Mouse (Mus musculus): Measurements from ENCODE around the gene Tnr.

Tnr gene

DNA sequence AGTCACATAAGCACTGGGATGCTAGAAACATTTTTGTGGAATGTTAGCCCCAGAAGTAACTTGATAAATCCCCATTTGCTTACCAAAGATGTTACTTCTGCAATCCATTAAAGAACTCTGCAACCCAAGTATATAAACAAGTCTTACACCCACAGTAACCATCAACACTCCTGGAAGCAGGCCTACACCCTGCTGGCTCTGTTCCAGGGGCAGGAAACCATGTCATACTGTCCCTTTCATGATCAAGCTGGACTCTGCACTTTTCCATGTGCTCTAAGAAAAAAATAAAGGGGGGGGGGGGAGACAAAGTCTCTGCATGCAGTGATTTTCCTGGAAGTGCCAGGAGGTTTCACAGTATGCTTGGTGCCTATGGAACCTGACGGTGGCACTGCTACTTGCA lies 456.8 kb downstream of the Tnr start:
- DNase-seq: peak; percentile 37
